Mouse (Mus musculus) frontal cortex, adult 2 months (tissue): ENCODE data around the gene Psenen. TPM values are rescaled to one million over a fixed set of nuclear protein-coding genes. Genes with fewer than 3 reads are reported as not detected.

Experiments
- DNase-seq, 2 experiments: peaks; one replicate each; pipeline ENCODE4 v3.0.0; 2022; ENCODE audit warnings: low spot score in 1 of 2; ENCODE audit errors: extremely low spot score in 1 of 2
- polyA plus RNA-seq: library from polyadenylated mRNA; depleted of rRNA; stranded (reverse); fragments of >200 nt; gene quantifications from 2 replicates; pipeline ENCODE4 v1.2.3, GENCODE M21; 2012

Gene Psenen
- polyA plus RNA-seq, 1 experiment, result 114 TPM

GRCm38 (mm10) chr7:30589435-30590301, 26.2 kb upstream of the Psenen start:
- DNase-seq, result peak; percentile 48 to 85

DNA sequence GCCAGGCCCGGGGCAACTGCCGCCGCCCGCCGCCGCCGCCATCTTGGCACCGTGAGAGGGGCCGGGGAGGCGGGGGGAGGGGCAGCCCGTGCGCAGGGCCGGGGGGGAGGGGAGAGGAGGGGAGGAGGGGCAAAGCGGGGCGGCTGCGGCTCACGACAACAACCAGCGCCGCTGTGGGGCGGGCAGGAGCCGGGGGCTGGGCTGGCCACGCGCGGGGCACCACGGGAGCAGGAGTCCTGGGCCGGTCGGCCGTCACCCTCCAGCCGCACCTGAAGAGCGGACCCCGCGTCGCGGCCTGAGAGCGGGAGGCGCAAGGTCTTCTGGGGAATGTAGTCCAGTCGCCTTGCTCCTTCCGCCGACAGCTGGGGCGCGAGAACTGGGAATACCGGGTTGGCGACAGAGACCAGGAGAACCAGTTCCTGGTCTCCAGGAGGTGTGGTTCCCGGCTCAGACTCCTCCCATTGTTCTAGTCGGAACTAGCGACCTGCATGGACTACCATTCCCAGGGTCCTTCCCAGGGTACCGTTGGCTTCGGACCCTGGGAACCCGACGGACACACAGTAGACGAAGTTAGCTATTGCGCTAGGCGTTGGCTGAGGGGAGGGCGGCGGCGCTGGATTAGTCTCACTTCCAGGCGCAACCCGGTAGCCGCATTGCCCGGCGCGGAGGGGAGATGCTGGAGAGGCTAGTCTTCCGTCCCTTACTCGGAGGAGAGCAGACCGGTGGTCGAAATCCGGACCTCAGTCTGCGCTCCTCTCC, 25.4 kb upstream of the Psenen start, which contains the start of gene Kmt2b:
TSS of gene Kmt2b (minus strand) at position 51 of the 759 bp plus-strand sequence.
- peak; percentile 93 to 96 for DNase-seq

DNA sequence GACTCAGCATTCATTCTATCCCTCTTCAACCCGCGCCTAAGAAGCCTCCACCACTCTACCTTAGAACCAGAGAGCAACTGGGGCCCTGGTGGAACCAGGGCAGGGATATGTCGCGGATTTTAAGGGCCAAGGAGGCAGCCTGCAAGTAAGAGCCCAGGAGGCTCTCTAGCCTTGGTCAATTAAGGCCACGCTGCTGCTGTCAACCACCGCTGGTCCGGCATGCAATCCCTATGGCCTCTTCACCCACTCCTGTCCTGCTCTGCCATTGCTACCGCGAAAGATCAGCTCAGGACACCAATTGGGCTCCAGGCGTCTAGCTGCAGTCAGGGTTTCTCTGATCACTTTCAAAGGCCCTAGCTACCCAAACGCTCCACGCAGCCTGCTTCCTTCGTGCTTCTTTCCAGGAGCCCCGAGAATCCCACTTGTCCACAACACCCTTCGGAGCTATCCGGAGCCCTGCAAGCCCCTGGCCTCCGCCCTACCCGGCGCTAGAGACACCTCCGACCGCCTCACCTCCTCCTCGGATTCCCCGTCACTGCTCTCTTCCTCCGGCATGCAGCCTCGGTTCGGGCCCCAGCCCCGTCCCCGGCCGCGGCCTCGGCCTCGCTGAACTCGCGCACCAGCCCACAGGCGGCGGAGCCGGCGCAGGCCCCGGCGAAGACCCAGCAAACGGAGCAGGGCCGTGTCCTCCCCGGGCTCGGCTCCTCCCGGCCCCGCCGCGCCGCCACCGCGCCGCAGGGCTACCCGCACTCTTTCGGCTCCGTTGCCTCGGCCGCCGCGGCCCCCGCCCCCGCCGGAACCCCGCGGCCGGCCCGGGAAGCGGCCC, 24.6 kb upstream of the Psenen start:
- peak in 1 of 2 experiments; percentile 30 for DNase-seq

- no peak for DNase-seq
Measured at GRCm38 (mm10) chr7:30586455-30587020, 23.1 kb upstream of the Psenen start.

DNA sequence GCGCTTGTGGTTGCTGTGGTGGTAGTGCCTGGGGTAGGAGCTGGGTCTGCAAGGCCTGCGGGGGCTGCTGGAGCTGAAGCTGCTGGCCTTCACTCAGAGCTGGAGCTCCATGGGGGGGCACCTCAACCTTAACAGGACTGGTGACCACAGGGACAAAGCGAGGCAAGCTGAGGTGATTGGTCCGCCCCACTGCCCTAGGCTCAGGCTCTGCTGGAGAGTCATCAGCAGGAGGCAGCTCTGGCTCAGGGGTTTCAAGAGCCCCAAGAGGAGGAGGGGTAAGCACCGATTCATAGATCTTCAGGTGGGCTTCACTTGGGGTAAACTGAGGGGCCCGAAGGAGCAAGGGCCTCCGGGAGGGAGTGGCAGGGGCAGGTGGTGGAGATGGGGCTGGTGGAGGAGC, 21.7 kb upstream of the Psenen start:
- no peak for DNase-seq

DNA sequence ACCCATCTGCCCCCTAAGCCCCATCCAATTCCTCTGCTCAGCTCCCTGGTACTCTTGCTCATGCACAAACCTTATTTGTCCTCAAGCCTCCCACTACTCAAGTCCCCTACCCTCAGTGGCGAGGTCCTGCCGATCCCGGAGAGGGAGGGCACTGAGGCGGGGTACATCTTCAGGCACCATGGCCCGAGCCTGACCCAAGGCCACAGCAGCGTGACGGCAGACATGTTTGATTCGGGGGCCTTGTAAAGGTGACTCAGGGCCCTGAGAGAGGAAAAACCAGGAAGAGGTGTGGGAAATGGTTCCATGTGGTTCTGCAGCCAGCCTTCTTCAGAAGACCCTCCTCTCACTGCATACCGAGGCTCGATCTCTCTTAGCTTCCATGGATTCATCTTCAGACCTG, 20.9 kb upstream of the Psenen start:
- no peak for DNase-seq

DNA sequence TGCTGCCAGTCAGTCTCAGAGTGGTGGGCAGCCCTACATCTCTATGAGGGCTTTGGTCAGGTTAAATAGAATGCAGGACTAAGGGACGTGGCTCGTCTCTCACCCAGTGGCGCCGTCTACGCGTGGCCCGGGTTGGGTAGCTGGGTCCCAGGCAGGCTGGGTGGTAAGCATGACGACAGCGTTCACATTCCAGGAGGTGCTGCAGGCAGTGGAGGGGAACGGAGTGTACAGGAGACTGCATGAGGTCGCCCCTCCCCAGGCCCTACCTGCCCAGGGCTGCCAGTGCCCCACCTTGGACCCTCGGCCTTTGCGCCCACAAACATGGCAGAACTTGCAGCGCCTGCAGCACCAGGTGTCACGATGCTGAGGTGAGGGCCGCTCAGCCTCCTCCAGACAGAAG, 18.1 kb upstream of the Psenen start:
- DNase-seq, result no peak

DNA sequence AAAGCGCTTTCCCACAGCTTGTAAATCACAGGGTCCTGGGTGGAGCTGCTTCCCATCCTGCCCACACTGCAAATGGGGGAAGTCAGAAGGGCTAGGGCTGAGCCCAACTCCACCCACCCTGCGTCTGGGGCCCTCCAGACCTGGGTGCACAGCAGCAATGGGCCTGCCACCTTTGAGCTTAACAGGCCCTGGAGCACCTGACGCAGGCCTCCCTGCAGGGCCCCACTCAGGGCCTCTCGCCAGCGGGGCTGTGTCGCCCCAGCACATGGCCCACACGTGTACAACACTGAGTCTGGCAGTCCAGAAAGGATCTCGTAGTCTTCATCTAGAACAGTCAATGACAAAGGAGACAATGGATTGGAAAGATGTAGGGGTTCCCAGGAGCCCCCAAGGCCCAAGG, 16.5 kb upstream of the Psenen start:
- no peak for DNase-seq

GRCm38 (mm10) chr7:30572969-30573368, 9.5 kb upstream of the Psenen start:
- no peak for DNase-seq

GRCm38 (mm10) chr7:30572389-30572788, 9.0 kb upstream of the Psenen start:
- DNase-seq, result no peak

DNA sequence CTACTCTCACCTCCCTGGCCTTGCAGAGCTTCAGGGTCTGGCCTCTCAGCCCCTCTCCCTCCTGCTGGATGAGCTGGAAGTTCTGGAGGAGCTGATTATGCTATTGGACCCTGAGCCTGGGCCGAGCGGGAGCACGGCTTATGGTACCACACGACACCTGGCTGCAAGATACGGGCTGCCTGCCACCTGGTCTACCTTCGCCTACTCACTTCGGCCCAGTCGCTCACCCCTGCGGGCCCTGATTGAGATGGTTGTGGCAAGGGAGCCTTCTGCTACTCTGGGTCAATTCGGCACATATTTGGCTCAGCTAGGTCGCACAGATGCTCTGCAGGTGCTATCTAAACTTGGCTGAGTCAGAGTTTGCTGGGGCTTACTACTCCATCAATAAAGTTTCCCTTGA, 4.1 kb upstream of the Psenen start:
- DNase-seq, result no peak

- DNase-seq, result no peak
Measured at GRCm38 (mm10) chr7:30566033-30566432, 2.6 kb upstream of the Psenen start.

- DNase-seq, result no peak
Measured at GRCm38 (mm10) chr7:30564970-30565571, 1.6 kb upstream of the Psenen start, which contains the start of gene Igflr1. Gene Igflr1, plus strand, starts transcription at chr7:30565427.

- no peak for DNase-seq
Measured at GRCm38 (mm10) chr7:30563906-30564280, 466 bp upstream of the Psenen start.

- peak in 1 of 2 experiments; percentile 41 for DNase-seq
Measured at GRCm38 (mm10) chr7:30562526-30563116, 806 bp downstream of the Psenen start.

DNA sequence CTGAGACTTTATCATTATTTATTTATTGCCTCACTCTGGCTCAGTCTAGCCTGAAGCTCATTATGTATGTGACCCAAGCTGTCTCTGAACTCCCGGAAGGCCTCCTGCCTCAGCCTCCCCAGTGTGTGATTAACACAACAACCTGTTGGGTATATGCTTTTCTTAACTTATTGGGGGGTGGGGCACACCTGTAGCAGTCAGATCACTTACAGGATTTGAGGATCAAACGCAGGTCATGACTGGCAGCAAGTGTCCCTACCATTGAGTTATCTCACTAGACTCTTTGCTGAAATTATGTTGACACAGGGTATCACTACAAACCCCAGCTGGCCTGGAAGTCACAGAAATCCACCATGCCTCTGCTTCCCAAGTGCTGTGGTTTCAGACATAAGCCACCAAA, 3.1 kb downstream of the Psenen start:
- DNase-seq, result no peak

DNA sequence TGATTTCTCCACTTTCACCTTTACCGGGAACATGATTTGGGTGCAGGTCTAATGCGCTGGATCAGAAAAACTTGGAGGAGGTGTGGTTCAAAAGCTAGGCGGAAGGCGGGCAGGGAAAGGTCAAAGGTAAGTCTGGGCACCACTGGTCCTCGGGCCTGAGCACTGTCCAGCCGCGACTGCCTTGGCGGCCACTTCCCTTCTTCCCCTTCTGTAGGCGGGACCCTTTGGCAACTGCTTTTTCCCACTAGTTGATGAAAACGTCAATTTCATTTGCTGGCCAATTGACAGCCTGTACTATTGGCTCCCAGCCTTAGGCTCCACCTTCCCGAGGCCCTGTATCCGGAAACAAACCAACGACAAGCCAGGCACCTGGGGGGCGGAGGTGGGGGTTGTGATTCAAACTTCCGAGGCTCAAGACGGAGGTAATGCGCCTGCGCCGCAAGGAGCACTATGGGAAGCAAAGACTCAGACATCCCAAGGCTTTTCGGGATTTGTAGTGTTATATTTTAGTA, 3.9 kb downstream of the Psenen start, which contains the start of gene Lin37:
TSS of gene Lin37 (minus strand) at position 396 of the 512 bp plus-strand sequence.
- DNase-seq, result peak; percentile 99

GRCm38 (mm10) chr7:30558656-30559442, 4.6 kb downstream of the Psenen start:
- DNase-seq, result peak in 1 of 2 experiments; percentile 39
